Mouse (Mus musculus) adipocyte (in vitro differentiated cells): ENCODE results near the gene Gm28576.
"Not testable (repeated sequence)": the region's sequence is repeated elsewhere in the genome, so short reads cannot be mapped to it uniquely, and the experiment has no call there.

Experiments
- DNase-seq: peaks from one replicate; pipeline ENCODE4 v3.0.0-alpha.2; 2016; ENCODE audit warnings: low spot score

The Gm28576 gene

DNA sequence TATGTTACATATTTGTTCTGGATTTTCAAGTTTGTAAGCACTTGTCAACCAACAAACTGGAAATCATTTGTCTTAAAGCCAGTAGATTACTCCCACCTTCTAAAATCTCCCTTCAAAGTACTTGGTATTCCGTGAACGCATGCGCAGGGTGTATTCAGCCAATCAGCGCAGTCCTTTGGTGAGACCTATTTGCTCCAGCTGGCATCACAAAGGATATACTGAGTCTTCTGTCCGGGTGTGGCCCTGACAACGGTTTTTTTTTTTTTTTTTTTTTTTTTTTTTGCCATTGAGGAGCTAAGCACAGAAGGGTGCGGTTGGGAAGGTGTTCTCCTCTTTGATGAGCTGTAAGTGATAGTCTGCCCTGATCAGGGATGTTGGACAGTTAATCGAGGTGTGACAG lies at the start of gene Gm28576:
Gene Gm28576, plus strand, starts transcription at position 301 of the 400 bp plus-strand sequence.
- not testable (repeated sequence) for DNase-seq
